Mouse (Mus musculus) MEL (cell line): ENCODE data around the gene Ttyh2. TPM values are rescaled to one million over a fixed set of nuclear protein-coding genes. Genes with fewer than 3 reads are reported as not detected.

ENCODE experiments used
- DNase-seq: peaks from one replicate; pipeline ENCODE4 v3.0.0; 2011; ENCODE audit warnings: low read depth, low spot score
- H3K27ac ChIP-seq: 2 replicates; pipeline ENCODE4 v1.5.1; 2012; ENCODE audit warnings: low read depth, mild to moderate bottlenecking, control low read depth, low read length, moderate library complexity; ENCODE audit not compliant: control insufficient read depth
- H3K27me3 ChIP-seq, 2 experiments: fragments of 150-350 bp in 1 of 2; sonication (generic) in 1 of 2; 2 replicates each; pipeline ENCODE4 v1.6.1; 2012; ENCODE audit warnings: low read length in 2 of 2, mild to moderate bottlenecking in 2 of 2, improper control_type of control experiment in 1 of 2, moderate library complexity in 1 of 2; ENCODE audit not compliant: insufficient read depth in 2 of 2, control insufficient read depth in 1 of 2
- H3K36me3 ChIP-seq, 2 experiments: 2 replicates each; pipeline ENCODE4 v1.6.1; 2012 to 2014; ENCODE audit warnings: low read length in 2 of 2, improper control_type of control experiment in 1 of 2, inconsistent platforms in 1 of 2, mild to moderate bottlenecking in 1 of 2; ENCODE audit not compliant: insufficient read depth in 2 of 2, control insufficient read depth in 1 of 2
- H3K4me1 ChIP-seq, 2 experiments: fragments of 150-350 bp in 1 of 2; sonication (generic) in 1 of 2; 2 replicates each; pipeline ENCODE4 v1.6.1; 2012; ENCODE audit warnings: low read length in 2 of 2, improper control_type of control experiment in 1 of 2, mild to moderate bottlenecking in 1 of 2; ENCODE audit not compliant: insufficient read depth in 2 of 2, control insufficient read depth in 1 of 2
- H3K4me3 ChIP-seq, 2 experiments: fragments of 150-350 bp in 1 of 2; sonication (generic) in 1 of 2; 2 replicates each; pipeline ENCODE4 v1.5.1; 2012; ENCODE audit warnings: low read depth in 2 of 2, low read length in 2 of 2, mild to moderate bottlenecking in 2 of 2, moderate library complexity in 2 of 2, control low read depth in 1 of 2, improper control_type of control experiment in 1 of 2; ENCODE audit not compliant: control insufficient read depth in 1 of 2, insufficient read depth in 1 of 2
- H3K79me2 ChIP-seq: 2 replicates; pipeline ENCODE4 v1.6.1; 2012; ENCODE audit warnings: mild to moderate bottlenecking, low read length, moderate library complexity; ENCODE audit not compliant: control insufficient read depth, poor library complexity, insufficient read depth
- H3K9ac ChIP-seq: 2 replicates; pipeline ENCODE4 v1.6.1; 2012; ENCODE audit warnings: low read depth, mild to moderate bottlenecking, control low read depth, low read length, moderate library complexity; ENCODE audit not compliant: control insufficient read depth, poor library complexity, severe bottlenecking
- H3K9me3 ChIP-seq: fragments of 150-350 bp; sonication (generic); replicated peaks from 2 replicates; pipeline ENCODE4 v1.6.1; 2012; ENCODE audit warnings: mild to moderate bottlenecking, low read length, improper control_type of control experiment, moderate library complexity; ENCODE audit not compliant: insufficient read depth
- BHLHE40 ChIP-seq: IDR thresholded peaks from 2 replicates; pipeline ENCODE4 v1.6.1; 2012; ENCODE audit warnings: low read depth, mild to moderate bottlenecking, inconsistent platforms, low read length, improper control_type of control experiment, borderline replicate concordance
- CHD1 ChIP-seq: IDR thresholded peaks from 2 replicates; pipeline ENCODE4 v1.6.1; 2012; ENCODE audit warnings: low read depth, mild to moderate bottlenecking, inconsistent platforms, low read length, improper control_type of control experiment
- CHD2 ChIP-seq: IDR thresholded peaks from 2 replicates; pipeline ENCODE4 v1.6.1; 2011; ENCODE audit warnings: low read length, improper control_type of control experiment
- CTCF ChIP-seq, 3 experiments: IDR thresholded peaks in 2 of 3; conservative IDR thresholded peaks in 1 of 3; 2 replicates each; pipeline ENCODE4 v1.5.1; 2011 to 2012; ENCODE audit warnings: low read length in 3 of 3, low read depth in 2 of 3, mild to moderate bottlenecking in 2 of 3, improper control_type of control experiment in 1 of 3, inconsistent platforms in 1 of 3, mixed read lengths in 1 of 3, moderate library complexity in 1 of 3; ENCODE audit not compliant: control insufficient read depth in 1 of 3, insufficient read depth in 1 of 3, poor library complexity in 1 of 3, severe bottlenecking in 1 of 3
- E2F4 ChIP-seq: IDR thresholded peaks from 2 replicates; pipeline ENCODE4 v1.6.1; 2011; ENCODE audit warnings: low read depth, low read length, improper control_type of control experiment, borderline replicate concordance
- EP300 ChIP-seq, 2 experiments: IDR thresholded peaks; 2 replicates each; pipeline ENCODE4 v1.6.1; 2011; ENCODE audit warnings: improper control_type of control experiment in 2 of 2, low read length in 2 of 2, low read depth in 1 of 2, mild to moderate bottlenecking in 1 of 2
- ETS1 ChIP-seq: IDR thresholded peaks from 2 replicates; pipeline ENCODE4 v1.6.1; 2012; ENCODE audit warnings: low read depth, mild to moderate bottlenecking, inconsistent platforms, low read length, improper control_type of control experiment, moderate library complexity
- GABPA ChIP-seq: IDR thresholded peaks from 2 replicates; pipeline ENCODE4 v1.6.1; 2012; ENCODE audit warnings: low read depth, mild to moderate bottlenecking, inconsistent platforms, low read length, improper control_type of control experiment, moderate library complexity
- GATA1 ChIP-seq: IDR thresholded peaks from 2 replicates; pipeline ENCODE4 v1.6.1; 2011; ENCODE audit warnings: low read depth, low read length, improper control_type of control experiment
- JUND ChIP-seq: IDR thresholded peaks from 2 replicates; pipeline ENCODE4 v1.6.1; 2011; ENCODE audit warnings: low read depth, mild to moderate bottlenecking, improper control_type of control experiment, low read length
- KAT2A ChIP-seq: conservative IDR thresholded peaks from 2 replicates; pipeline ENCODE4 v1.6.1; 2012; ENCODE audit warnings: low read depth, low read length, improper control_type of control experiment, inconsistent platforms
- MAFK ChIP-seq: IDR thresholded peaks from 2 replicates; pipeline ENCODE4 v1.6.1; 2011; ENCODE audit warnings: low read depth, mild to moderate bottlenecking, low read length, improper control_type of control experiment, borderline replicate concordance
- MAX ChIP-seq: IDR thresholded peaks from 2 replicates; pipeline ENCODE4 v1.6.1; 2011; ENCODE audit warnings: low read length, improper control_type of control experiment
- MAZ ChIP-seq: IDR thresholded peaks from 2 replicates; pipeline ENCODE4 v1.6.1; 2012; ENCODE audit warnings: low read depth, mild to moderate bottlenecking, inconsistent platforms, low read length, improper control_type of control experiment
- MEF2A ChIP-seq: IDR thresholded peaks from 2 replicates; pipeline ENCODE4 v1.6.1; 2014; ENCODE audit warnings: low read depth, mild to moderate bottlenecking, inconsistent platforms, low read length, improper control_type of control experiment; ENCODE audit not compliant: poor library complexity, insufficient replicate concordance, severe bottlenecking; ENCODE audit errors: extremely low read depth
- MYB ChIP-seq: IDR thresholded peaks from 2 replicates; pipeline ENCODE4 v1.6.1; 2011; ENCODE audit warnings: mild to moderate bottlenecking, low read depth, low read length, improper control_type of control experiment
- MYC ChIP-seq: IDR thresholded peaks from 2 replicates; pipeline ENCODE4 v1.6.1; 2011; ENCODE audit warnings: low read depth, mild to moderate bottlenecking, low read length, improper control_type of control experiment, moderate library complexity
- NELFE ChIP-seq: IDR thresholded peaks from 2 replicates; pipeline ENCODE4 v1.6.1; 2011; ENCODE audit warnings: low read depth, low read length, improper control_type of control experiment
- NRF1 ChIP-seq: IDR thresholded peaks from 2 replicates; pipeline ENCODE4 v1.6.1; 2014; ENCODE audit warnings: low read depth, mild to moderate bottlenecking, inconsistent platforms, low read length, improper control_type of control experiment, moderate library complexity; ENCODE audit not compliant: poor library complexity, insufficient read depth, severe bottlenecking
- POLR2A ChIP-seq, 2 experiments: IDR thresholded peaks; 2 replicates each; pipeline ENCODE4 v1.6.1; 2011 to 2012; ENCODE audit warnings: low read length in 2 of 2, mild to moderate bottlenecking in 2 of 2, control low read depth in 1 of 2, improper control_type of control experiment in 1 of 2, low read depth in 1 of 2, moderate library complexity in 1 of 2; ENCODE audit not compliant: control insufficient read depth in 1 of 2, insufficient read depth in 1 of 2, poor library complexity in 1 of 2
- POLR2AphosphoS2 ChIP-seq: IDR thresholded peaks from 2 replicates; pipeline ENCODE4 v1.6.1; 2011; ENCODE audit warnings: low read length, improper control_type of control experiment
- POLR2AphosphoS5 ChIP-seq: IDR thresholded peaks from 2 replicates; pipeline ENCODE4 v1.6.1; 2012; ENCODE audit warnings: low read depth, borderline replicate concordance, mild to moderate bottlenecking, inconsistent platforms, low read length, moderate library complexity, mixed read lengths
- RAD21 ChIP-seq: IDR thresholded peaks from 2 replicates; pipeline ENCODE4 v1.6.1; 2011; ENCODE audit warnings: mild to moderate bottlenecking, low read depth, low read length, improper control_type of control experiment
- RCOR1 ChIP-seq: IDR thresholded peaks from 2 replicates; pipeline ENCODE4 v1.6.1; 2012; ENCODE audit warnings: low read depth, mild to moderate bottlenecking, inconsistent platforms, low read length, improper control_type of control experiment
- SIN3A ChIP-seq: IDR thresholded peaks from 2 replicates; pipeline ENCODE4 v1.6.1; 2012; ENCODE audit warnings: low read length, improper control_type of control experiment, inconsistent platforms
- SMC3 ChIP-seq: IDR thresholded peaks from 2 replicates; pipeline ENCODE4 v1.6.1; 2011; ENCODE audit warnings: low read depth, low read length, improper control_type of control experiment
- TAL1 ChIP-seq: IDR thresholded peaks from 2 replicates; pipeline ENCODE4 v1.6.1; 2012; ENCODE audit warnings: mild to moderate bottlenecking, inconsistent platforms, low read length, moderate library complexity, mixed read lengths
- TBP ChIP-seq: IDR thresholded peaks from 2 replicates; pipeline ENCODE4 v1.8.0; 2011; ENCODE audit warnings: low read depth, low read length, improper control_type of control experiment
- TCF12 ChIP-seq: IDR thresholded peaks from 2 replicates; pipeline ENCODE4 v1.6.1; 2014; ENCODE audit warnings: low read depth, mild to moderate bottlenecking, inconsistent platforms, low read length, improper control_type of control experiment, moderate library complexity
- UBTF ChIP-seq: IDR thresholded peaks from 2 replicates; pipeline ENCODE4 v1.6.1; 2012; ENCODE audit warnings: low read depth, mild to moderate bottlenecking, inconsistent platforms, low read length, improper control_type of control experiment, moderate library complexity, borderline replicate concordance; ENCODE audit not compliant: insufficient read depth
- USF1 ChIP-seq: IDR thresholded peaks from 2 replicates; pipeline ENCODE4 v1.6.1; 2014; ENCODE audit warnings: low read depth, mild to moderate bottlenecking, inconsistent platforms, low read length, improper control_type of control experiment, moderate library complexity
- USF2 ChIP-seq, 2 experiments: IDR thresholded peaks; 2 replicates each; pipeline ENCODE4 v1.6.1; 2011 to 2012; ENCODE audit warnings: improper control_type of control experiment in 2 of 2, low read length in 2 of 2, borderline replicate concordance in 1 of 2, inconsistent platforms in 1 of 2, low read depth in 1 of 2, mild to moderate bottlenecking in 1 of 2; ENCODE audit not compliant: insufficient read depth in 1 of 2
- ZC3H11A ChIP-seq: IDR thresholded peaks from 2 replicates; pipeline ENCODE4 v1.6.1; 2012; ENCODE audit warnings: low read depth, mild to moderate bottlenecking, inconsistent platforms, low read length, improper control_type of control experiment
- ZMIZ1 ChIP-seq: IDR thresholded peaks from 2 replicates; pipeline ENCODE4 v1.6.1; 2012; ENCODE audit warnings: low read depth, mild to moderate bottlenecking, inconsistent platforms, low read length, improper control_type of control experiment, moderate library complexity
- ZNF384 ChIP-seq: IDR thresholded peaks from 2 replicates; pipeline ENCODE4 v1.6.1; 2012; ENCODE audit warnings: low read depth, mild to moderate bottlenecking, inconsistent platforms, low read length, improper control_type of control experiment
- polyA plus RNA-seq, 2 experiments: library from polyadenylated mRNA; stranded (reverse) in 1 of 2; unstranded in 1 of 2; fragments of >175 nt in 1 of 2; fragments of >200 nt in 1 of 2; gene quantifications; 2 replicates each; pipeline versions ENCODE4 v1.2.1 to v1.2.4; 2012; ENCODE audit warnings: low replicate concordance in 2 of 2, low read depth in 1 of 2; ENCODE audit not compliant: insufficient read length in 2 of 2, insufficient read depth in 1 of 2, missing spikeins in 1 of 2
- total RNA-seq: library from RNA; depleted of rRNA; stranded (reverse); fragments of 300-350 nt; gene quantifications from 2 replicates; pipeline ENCODE4 v1.2.3, GENCODE M21; 2012

Ttyh2 gene
- total and polyA plus RNA-seq, 3 experiments, result 7.2 to 9.7 TPM; not detected in 1

- H3K27ac ChIP-seq, result 0 out of 2 replicates have a peak overlapping the region, but pooled peaks have one; percentile 0
- no peak overlapping the region for H3K4me3 ChIP-seq
- H3K27me3 ChIP-seq, result no peaks in the 10 kb centered on the region
- H3K4me1 ChIP-seq, result peaks cover 0 to 6% of the 10 kb centered on the region in 2 experiments; a peak in 2 of 4 replicates
- H3K36me3 ChIP-seq, result peaks cover 9 to 14% of the 10 kb centered on the region in 2 experiments
- TF ChIP-seq ETS1 (0 out of 2 replicates have a peak, but pooled peaks have one; percentile 15), EP300 (IDR thresholded peaks at IDR 0.05; ENCODE audit: low read depth in 1 of 2, low read length in 2 of 2) (no peak), CTCF (IDR thresholded peaks at IDR 0.05 in 2 of 3, conservative IDR thresholded peaks at IDR 0.05 in 1 of 3; ENCODE audit: control insufficient read depth in 1 of 3, insufficient read depth in 1 of 3, low read depth in 2 of 3, low read length in 3 of 3, poor library complexity in 1 of 3, severe bottlenecking in 1 of 3) (peak; percentile 54 to 74 (median 58)), TCF12 (no peak), RAD21 (no peak), MEF2A (no peak), UBTF (no peak), MAX (no peak), CHD2 (no peak; the same call in 1 of the 2 replicates), MAFK (no peak), POLR2AphosphoS5 (peak; percentile 80), MAZ (no peak), NRF1 (no peak), KAT2A (no peak), ZNF384 (peak; percentile 63), MYB (no peak), E2F4 (no peak; the same call in 1 of the 2 replicates), USF1 (no peak), ZC3H11A (no peak), SMC3 (peak; percentile 13), JUND (no peak), GATA1 (no peak), POLR2AphosphoS2 (peak; percentile 100), NELFE (no peak), MYC (0 out of 2 replicates have a peak, but pooled peaks have one; percentile 6), BHLHE40 (no peak), GABPA (no peak), POLR2A (IDR thresholded peaks at IDR 0.05; ENCODE audit: control insufficient read depth in 1 of 2, insufficient read depth in 1 of 2, low read depth in 1 of 2, low read length in 2 of 2, poor library complexity in 1 of 2) (peak; percentile 42 to 79; a peak in 3 of 4 replicates), RCOR1 (0 out of 2 replicates have a peak, but pooled peaks have one; percentile 11), TAL1 (no peak), USF2 (IDR thresholded peaks at IDR 0.05; ENCODE audit: borderline replicate concordance in 1 of 2, insufficient read depth in 1 of 2, low read depth in 1 of 2, low read length in 2 of 2) (no peak), ZMIZ1 (peak; percentile 31), TBP (peak; percentile 61), SIN3A (peak; percentile 9; the same call in 1 of the 2 replicates), CHD1 (no peak)
- H3K79me2 ChIP-seq, result peaks cover 26% of the 10 kb centered on the region
- DNase-seq, result peak; percentile 85
- H3K9ac ChIP-seq, result no peak overlapping the region
- H3K9me3 ChIP-seq, result no peaks in the 10 kb centered on the region
Measured at GRCm38 (mm10) chr11:114672794-114673718, 2.2 kb upstream of the Ttyh2 start.
